Mouse (Mus musculus): ENCODE measurements at regions not wholly inside any gene's neighbourhood (a gene's known extent, or its start where the extent isn't known, plus 50 kb on each side); places are given as distances from the start of the nearest gene placed in this dataset.

GRCm38 (mm10) chr7:83077035-83077918, 210.1 kb downstream of the Mex3b start:
- no peak for DNase-seq (ENCODE audit: low read depth)

GRCm38 (mm10) chr7:83077919-83078265, 210.8 kb downstream of the Mex3b start:
- DNase-seq (ENCODE audit: low read depth): no peak

- DNase-seq (ENCODE audit: low read depth): no peak
Measured at GRCm38 (mm10) chr7:83078695-83079094, 211.6 kb downstream of the Mex3b start.

- DNase-seq (ENCODE audit: low read depth): no peak
Measured at GRCm38 (mm10) chr7:83079842-83080241, 212.7 kb downstream of the Mex3b start.

- no peak for DNase-seq (ENCODE audit: low read depth)
Measured at GRCm38 (mm10) chr7:83084496-83085082, 217.5 kb downstream of the Mex3b start.

- DNase-seq (ENCODE audit: low read depth): no peak
Measured at GRCm38 (mm10) chr7:83085547-83086158, 218.5 kb downstream of the Mex3b start.

- DNase-seq (ENCODE audit: low read depth): no peak
Measured at GRCm38 (mm10) chr7:83087408-83087807, 220.3 kb downstream of the Mex3b start.

- no peak for DNase-seq (ENCODE audit: low read depth)
Measured at GRCm38 (mm10) chr7:83088125-83088524, 221.0 kb downstream of the Mex3b start.

- peak; percentile 10 for DNase-seq (ENCODE audit: low read depth)
Measured at GRCm38 (mm10) chr7:83089330-83089982, 222.3 kb downstream of the Mex3b start.

- peak; percentile 9 for DNase-seq (ENCODE audit: low read depth)
Measured at GRCm38 (mm10) chr7:83093923-83094355, 226.8 kb downstream of the Mex3b start.

GRCm38 (mm10) chr7:83094899-83095298, 227.8 kb downstream of the Mex3b start:
- no peak for DNase-seq (ENCODE audit: low read depth)

- no peak for DNase-seq (ENCODE audit: low read depth)
Measured at GRCm38 (mm10) chr7:83095593-83095992, 228.5 kb downstream of the Mex3b start.

GRCm38 (mm10) chr7:83104426-83104825, 237.3 kb downstream of the Mex3b start:
- DNase-seq (ENCODE audit: low read depth): no peak

GRCm38 (mm10) chr7:83105672-83106071, 238.5 kb downstream of the Mex3b start:
- DNase-seq (ENCODE audit: low read depth): no peak

- DNase-seq (ENCODE audit: low read depth): no peak
Measured at GRCm38 (mm10) chr7:83111217-83111823, 244.2 kb downstream of the Mex3b start.

GRCm38 (mm10) chr7:83116487-83116886, 249.4 kb downstream of the Mex3b start:
- DNase-seq (ENCODE audit: low read depth): no peak

- DNase-seq (ENCODE audit: low read depth): no peak
Measured at GRCm38 (mm10) chr7:83117065-83117464, 249.9 kb downstream of the Mex3b start.

- DNase-seq (ENCODE audit: low read depth): no peak
Measured at GRCm38 (mm10) chr7:83126196-83126595, 259.1 kb downstream of the Mex3b start.

GRCm38 (mm10) chr7:83140216-83140615, 273.1 kb downstream of the Mex3b start:
- DNase-seq (ENCODE audit: low read depth): no peak

- no peak for DNase-seq (ENCODE audit: low read depth)
Measured at GRCm38 (mm10) chr7:83140658-83141057, 273.5 kb downstream of the Mex3b start.

GRCm38 (mm10) chr7:83144018-83144417, 276.9 kb downstream of the Mex3b start:
- DNase-seq (ENCODE audit: low read depth): no peak

- no peak for DNase-seq (ENCODE audit: low read depth)
Measured at GRCm38 (mm10) chr7:83145551-83145950, 278.4 kb downstream of the Mex3b start.
